Mouse (Mus musculus): ENCODE results near the gene Dennd1a.

- no peak for TF ChIP-seq POLR2A (IDR thresholded peaks at IDR 0.05; ENCODE audit: low read depth, low read length)
- no peak for TF ChIP-seq CTCF (IDR thresholded peaks at IDR 0.05; ENCODE audit: extremely low read depth, insufficient read depth, insufficient read length, insufficient replicate concordance)
These were observed 495.9 kb downstream of the Dennd1a start for GRCm38 (mm10) chr2:37791340-37791739.

Measured in spleen, adult 2 months (tissue).